Mouse (Mus musculus) spleen, adult 18-20 months (tissue): Measurements from ENCODE around the gene Sox6.

Source experiments
- DNase-seq, 2 experiments: peaks; one replicate each; pipeline ENCODE4 v3.0.0; 2022; ENCODE audit warnings: mixed read lengths in 2 of 2

Sox6 gene

DNA sequence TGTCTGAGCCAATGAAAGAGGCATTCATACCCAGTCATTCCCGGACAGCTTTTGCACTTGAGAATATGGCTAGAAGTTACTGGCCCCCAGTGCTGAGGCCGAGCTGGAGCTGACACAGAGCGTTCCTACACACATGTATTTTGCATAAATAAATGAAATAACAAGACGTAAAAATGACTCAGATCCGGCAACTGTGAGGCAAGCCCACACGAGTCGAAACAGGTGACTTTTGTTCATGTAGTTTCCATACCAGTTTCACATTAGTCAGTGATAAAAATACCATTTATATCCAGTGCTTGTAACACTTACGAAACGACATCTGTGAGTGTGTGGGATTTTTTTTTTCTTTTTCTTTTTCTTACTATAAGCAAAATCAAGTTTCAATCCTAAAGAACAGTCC, 564.5 kb downstream of the Sox6 start:
- DNase-seq: no peak

DNA sequence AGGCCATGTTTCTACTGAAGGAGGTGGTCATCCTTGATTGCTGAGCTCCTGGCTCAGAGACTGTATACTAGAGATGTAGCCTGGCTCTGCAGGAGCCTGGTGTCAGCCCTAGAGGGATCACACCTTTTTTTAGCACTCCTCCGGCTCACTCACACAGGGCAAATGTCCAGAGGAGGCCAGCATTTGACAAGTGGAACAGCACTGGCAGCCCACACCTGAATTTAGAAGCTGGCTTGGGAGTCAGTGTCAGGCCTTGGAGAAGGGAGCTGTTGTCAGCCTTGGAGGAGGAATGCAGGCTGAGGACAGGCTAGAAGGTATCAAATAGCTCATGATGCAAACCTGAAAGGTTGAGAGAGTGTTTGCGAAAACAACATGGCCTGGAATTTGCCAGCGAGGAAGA, 565.7 kb downstream of the Sox6 start:
- DNase-seq: no peak

DNA sequence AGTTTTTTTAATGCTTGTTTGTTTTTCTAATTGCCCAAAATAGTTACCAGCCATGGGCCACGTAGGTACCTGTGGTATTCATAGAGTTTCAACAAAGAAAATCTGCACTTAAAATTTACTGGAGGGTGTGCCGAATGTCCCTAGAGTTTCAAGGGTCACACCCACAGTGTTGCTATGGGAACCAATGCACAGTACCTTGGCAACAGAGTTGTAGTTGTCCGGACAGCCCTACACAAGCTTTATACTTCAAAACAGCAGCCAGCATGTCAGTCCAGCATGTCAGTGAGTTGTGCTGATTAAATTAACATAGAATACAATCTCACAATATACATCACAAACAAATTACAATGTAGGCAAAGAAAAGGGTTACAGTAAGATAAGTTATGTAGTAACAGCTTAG, 567.1 kb downstream of the Sox6 start:
- DNase-seq: no peak

DNA sequence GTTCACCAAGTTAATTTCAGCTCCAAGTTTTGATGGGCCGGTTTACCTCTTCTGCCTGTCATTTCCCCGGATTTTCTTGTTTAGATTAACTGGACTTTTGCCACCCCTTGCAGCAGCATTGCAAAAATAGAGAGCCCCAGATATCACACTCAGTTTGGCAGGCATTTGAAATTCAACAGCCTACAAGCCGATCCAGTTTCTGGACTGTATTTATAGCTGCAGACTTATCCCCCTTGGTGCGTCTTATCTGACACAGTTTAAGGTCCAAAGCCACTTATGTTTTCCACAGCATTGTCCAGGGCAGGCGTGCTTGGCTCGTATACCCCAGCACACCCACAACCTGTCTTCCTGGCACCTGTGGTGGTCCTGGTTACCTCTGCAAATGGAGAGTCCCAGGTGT, 571.8 kb downstream of the Sox6 start:
- DNase-seq: no peak

DNA sequence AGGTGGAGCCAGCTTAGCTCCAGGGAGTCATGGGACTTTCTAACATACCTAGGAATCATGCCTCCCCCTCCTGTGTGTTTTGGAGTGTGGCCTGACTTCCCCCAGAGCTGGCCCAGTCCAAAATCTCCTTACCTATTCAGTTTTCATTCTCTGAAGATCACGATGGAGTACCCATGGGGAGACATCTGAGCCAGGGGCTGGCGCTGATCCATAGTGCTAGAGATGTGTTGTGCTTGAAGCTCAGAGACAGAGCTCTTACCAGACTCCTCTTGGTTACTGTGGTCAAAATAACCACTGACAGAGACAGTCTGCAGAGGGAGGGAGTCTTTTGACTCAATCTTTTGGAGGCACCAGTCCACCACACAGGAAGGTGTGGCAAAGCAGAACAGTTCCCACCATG, 575.2 kb downstream of the Sox6 start:
- no peak for DNase-seq

DNA sequence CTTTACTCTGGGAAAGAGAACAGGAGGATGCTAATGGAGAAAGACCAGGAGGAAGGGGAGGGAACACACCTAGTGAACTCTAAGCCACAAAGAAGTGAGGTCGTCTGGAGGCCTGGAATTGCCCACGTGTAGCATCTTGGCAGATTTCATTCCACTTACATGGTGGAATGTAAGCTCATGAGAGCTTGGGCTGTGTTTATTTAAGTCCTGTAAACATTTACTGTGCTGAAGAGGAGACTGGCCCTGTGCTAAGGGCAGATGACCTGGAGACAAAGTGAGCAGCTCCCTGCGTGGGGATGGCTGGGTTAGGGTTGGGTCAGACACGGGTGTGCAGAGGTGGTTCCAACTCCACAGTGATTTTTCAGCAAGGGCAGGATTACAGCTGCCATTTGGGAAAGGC, 576.3 kb downstream of the Sox6 start:
- DNase-seq: no peak

DNA sequence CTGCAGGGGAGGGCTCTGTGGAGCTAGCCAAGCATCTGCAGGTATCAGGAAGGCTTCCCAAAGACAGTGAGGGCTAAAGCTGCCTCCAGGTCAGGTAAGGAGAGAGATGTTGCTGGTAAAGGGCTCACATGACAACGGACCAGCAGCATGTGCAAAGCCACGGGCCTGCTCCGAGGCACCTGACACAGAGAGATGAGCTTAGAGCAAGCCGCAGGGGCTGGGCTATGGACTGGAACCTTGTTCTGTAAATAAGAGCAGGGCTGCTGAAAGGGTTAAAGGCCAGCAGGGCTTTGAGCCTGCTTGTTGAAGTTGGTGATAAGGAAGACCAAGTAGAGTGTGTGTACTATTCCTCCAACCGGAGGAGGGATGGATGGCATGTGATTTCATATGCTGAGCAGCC, 583.6 kb downstream of the Sox6 start:
- DNase-seq: no peak

DNA sequence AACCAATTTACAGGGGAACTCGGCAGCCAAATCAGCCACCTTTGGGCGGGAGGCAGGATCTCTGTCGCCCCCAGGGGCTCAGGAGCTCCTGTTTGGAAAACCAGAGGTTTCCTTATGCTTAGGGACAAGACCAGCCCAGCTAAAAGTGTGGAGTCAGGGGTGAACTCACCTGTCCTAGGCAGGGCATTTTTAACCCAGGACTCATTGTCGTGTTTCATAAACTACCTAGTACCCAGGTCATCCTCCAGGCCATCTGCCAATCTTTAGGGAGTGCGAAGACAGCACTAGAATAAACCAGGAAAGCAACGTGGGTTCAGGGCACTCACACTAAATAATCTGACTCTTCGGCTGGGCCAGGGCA, 584.9 kb downstream of the Sox6 start:
- no peak for DNase-seq

DNA sequence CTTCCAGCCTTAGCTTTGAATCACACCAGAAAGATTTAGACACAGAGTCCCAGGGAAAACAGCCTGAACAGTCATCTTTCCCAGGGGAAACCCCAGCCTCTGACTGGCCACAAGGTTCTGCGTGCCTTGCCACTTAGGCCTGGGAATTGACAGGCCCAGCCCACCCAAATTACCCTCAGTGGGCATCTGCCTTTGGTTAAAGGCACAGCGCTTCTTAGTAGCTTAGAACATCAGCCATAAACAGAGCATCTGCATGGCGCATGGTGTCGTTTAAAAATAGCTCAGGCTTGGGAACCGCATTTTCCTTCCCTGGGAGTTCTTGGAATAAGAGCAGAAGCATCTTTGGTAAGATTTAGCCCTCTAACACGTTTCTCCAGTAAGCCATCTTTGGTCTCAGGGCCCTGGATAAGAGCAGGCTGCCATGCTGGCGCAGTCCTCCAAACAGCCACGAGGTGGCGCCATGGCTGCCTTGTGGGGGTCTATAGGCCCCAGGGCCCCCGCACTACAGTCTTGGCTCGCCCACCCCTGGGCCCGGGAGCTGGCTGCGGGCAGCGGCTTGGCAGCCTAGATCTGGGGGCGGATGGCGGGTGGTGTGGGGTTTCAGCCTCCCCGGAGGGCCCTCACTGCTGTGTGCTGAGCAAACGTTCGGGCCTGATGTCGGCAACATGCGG, 585.4 kb downstream of the Sox6 start:
- DNase-seq: peak in 1 of 2 experiments; percentile 20

DNA sequence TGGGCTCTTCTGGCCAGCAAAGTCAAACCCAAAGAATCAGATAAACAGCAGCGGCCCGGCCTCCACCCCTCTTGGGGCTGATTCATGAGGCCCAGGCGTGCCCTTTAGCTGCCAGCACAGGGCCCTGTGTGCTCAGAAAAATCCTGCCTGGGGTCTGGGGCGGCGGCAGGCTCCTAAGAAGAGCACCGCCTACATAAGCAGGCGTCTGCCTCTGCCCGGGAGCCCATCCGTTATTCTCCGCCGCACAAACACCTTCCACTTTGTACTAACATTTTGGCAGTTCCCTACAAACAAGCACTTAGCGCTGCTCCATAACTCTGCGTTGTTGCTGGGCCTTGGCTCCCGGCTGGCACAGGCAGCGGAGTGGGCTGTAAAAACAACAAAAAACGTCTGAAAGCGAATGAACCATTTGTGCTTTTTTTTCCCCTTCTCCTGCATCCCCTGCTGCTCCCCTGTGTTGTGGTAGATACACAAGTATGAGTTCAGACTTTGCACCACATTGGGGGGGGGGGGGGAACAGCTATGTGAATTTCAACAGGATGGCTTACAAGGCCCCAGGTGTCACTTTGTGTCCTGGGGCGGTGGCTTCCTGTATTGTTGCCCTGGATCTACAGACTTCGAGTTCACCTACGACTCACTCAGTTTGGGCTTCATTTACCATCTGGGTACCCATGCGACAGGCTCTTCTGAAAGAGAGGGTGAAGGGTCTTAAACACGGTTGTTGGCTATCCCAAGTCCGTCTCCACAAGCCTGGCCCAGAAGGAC, 588.0 kb downstream of the Sox6 start:
- DNase-seq: no peak

DNA sequence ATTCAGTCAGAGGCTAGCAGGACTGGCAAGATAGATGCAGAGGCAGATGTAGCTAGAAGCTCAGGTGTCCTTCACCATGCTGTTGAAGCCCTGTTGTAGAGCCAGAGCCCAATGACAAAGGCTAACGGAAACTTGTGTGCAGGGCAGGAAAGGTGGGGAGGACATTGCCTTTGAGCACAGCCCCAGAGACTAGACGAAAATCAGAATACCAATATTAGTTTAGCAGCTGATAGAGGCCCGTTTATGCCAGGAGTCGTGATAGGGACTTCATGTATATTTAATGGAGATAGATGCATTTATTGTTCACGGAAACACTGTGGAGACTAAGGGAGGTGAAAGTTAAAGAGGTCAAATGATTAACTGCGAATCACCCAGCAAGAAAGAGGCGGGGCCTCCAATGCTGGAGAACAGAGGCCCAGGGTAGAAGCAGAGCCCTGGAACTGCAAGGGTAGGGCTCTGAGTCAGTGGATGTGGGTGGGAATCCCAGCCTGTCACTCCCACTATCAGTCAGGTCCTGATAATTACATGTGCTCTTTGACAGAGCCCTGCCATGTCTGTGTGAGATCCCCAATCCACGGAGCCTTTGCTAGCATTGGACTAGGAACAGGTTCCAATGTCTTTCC, 590.1 kb downstream of the Sox6 start:
- no peak for DNase-seq

DNA sequence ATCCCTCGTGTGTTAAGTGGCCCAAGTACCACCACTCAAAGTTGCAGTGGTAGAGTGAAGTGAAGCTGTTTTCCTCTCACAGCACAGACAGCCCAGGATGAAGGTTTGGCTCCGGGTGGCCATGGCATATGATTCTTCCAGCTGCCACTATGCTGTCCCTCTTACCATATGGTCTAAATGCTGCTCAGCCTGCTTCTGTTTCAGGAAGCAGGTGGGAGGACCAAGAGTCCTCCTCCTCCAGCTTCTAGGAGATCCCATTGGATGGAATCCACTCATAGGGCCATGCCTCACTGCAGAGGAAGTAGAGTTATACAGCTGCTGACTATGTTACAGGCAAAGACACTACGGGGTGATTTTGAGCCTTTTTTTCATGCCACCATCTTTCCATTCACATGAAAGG, 591.5 kb downstream of the Sox6 start:
- DNase-seq: no peak

DNA sequence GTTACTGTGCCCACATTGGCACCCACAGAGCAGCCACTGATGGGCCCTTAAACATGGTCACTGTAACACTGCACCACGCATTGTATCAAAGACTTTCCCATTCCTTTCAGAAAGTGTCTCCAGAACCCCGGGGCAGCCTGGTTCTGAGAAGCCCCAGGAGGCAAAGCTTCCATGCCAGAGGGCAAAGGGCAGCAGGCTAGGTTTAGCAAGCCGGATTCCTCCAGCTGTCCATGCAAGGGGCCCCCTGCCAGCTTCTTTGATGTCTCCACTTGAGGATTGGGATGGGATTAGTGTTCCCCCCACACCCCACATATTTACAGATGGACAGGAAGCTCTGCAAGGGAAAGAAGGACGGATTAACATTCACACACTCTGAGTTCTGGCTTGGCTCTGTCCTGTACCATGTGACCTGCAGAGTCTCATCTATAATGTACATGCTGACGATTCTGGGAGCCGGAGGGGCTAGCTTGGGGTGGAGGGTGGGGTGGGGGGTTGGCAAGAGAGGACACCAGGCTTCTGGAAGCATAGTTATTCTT, 592.0 kb downstream of the Sox6 start:
- DNase-seq: no peak

DNA sequence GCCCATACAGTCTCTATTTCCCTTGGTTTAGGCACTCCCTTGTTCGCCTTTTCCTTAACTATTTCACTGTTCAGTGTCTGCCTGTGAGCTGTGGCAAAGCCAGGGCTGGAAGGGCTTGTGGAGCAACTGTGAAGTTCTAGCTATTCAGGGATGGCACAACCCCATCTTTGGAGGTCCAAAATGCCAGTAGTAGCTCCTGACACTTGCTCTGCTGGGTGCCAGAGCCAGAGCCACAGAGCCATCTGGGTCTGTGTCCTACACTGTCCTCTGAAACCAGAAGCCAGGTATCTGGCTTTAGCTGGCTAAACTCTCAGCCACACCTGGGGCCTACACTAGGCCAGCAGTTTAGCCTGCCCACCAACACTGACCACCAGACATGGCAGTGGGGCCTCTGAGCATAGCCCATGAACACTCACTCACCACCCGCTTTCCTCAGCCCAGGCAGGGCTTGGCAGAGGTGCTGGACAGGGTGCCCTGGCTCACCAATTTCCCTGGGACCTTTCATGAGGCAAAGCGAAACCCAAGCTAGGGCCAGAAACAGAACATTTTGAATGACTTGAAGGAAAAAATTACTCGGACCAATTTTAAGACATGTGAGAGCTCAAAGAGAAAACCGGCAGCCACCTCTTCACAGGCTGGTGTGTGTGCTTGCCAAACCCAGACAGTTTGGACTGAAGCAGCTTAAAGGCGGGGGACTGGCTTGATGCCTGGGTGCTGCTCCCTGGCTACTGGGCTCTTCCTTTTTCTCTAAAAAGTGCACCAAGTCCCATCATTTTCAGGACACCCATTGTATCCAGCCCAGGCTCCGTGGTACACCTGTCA, 612.2 kb downstream of the Sox6 start:
- no peak for DNase-seq

DNA sequence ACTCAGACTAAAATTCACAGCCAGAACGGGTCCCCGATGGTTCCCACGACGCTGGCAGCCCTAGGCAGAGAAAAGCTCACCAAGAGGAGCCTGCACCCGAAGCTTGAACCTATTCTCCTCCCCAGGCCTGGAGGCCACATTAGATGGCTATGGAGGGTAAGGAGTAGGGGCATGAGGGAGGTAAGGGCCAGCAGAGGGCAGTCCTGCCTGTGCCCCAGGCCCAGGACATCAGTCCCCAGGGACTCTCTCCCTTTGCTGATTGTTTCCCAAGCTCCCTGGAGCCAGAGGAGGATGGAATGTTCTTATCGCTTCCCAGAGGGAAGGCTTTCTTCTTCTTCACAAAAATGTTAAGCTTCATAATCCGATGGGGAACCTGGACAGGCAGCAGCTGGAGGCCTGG, 615.8 kb downstream of the Sox6 start:
- no peak for DNase-seq

DNA sequence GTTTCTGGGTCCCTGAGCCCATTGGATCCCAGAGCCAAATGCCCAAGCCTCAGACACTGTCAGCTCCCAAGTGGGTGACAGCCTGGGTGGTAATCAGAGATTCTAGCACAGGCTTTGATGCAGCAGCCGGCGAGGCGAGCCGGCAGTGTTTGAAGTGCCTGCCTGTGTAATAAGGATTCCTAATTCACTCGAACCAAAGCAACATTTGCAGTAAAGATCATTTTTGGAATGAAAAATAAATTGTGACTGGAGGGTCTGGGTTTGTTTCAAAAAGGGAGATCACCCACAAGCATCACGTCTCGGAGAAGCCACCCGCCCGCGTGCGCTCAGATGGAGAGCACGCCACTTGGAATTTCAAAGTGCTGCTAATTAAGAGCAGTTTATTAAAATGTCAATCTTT, 617.6 kb downstream of the Sox6 start:
- no peak for DNase-seq
